Mouse (Mus musculus) MEL (cell line): ENCODE measurements around the gene Gm11627. TPM values are rescaled to one million over a fixed set of nuclear protein-coding genes. Genes with fewer than 3 reads are reported as not detected.
"Not testable (repeated sequence)": the region's sequence is repeated elsewhere in the genome, so short reads cannot be mapped to it uniquely, and the experiment has no call there.

ENCODE experiments used
- DNase-seq: peaks from one replicate; pipeline ENCODE4 v3.0.0; 2011; ENCODE audit warnings: low read depth, low spot score
- H3K27ac ChIP-seq: 2 replicates; pipeline ENCODE4 v1.5.1; 2012; ENCODE audit warnings: low read depth, mild to moderate bottlenecking, control low read depth, low read length, moderate library complexity; ENCODE audit not compliant: control insufficient read depth
- H3K27me3 ChIP-seq, 2 experiments: fragments of 150-350 bp in 1 of 2; sonication (generic) in 1 of 2; 2 replicates each; pipeline ENCODE4 v1.6.1; 2012; ENCODE audit warnings: low read length in 2 of 2, mild to moderate bottlenecking in 2 of 2, improper control_type of control experiment in 1 of 2, moderate library complexity in 1 of 2; ENCODE audit not compliant: insufficient read depth in 2 of 2, control insufficient read depth in 1 of 2
- H3K36me3 ChIP-seq, 2 experiments: 2 replicates each; pipeline ENCODE4 v1.6.1; 2012 to 2014; ENCODE audit warnings: low read length in 2 of 2, improper control_type of control experiment in 1 of 2, inconsistent platforms in 1 of 2, mild to moderate bottlenecking in 1 of 2; ENCODE audit not compliant: insufficient read depth in 2 of 2, control insufficient read depth in 1 of 2
- H3K4me1 ChIP-seq, 2 experiments: fragments of 150-350 bp in 1 of 2; sonication (generic) in 1 of 2; 2 replicates each; pipeline ENCODE4 v1.6.1; 2012; ENCODE audit warnings: low read length in 2 of 2, improper control_type of control experiment in 1 of 2, mild to moderate bottlenecking in 1 of 2; ENCODE audit not compliant: insufficient read depth in 2 of 2, control insufficient read depth in 1 of 2
- H3K4me3 ChIP-seq, 2 experiments: fragments of 150-350 bp in 1 of 2; sonication (generic) in 1 of 2; 2 replicates each; pipeline ENCODE4 v1.5.1; 2012; ENCODE audit warnings: low read depth in 2 of 2, low read length in 2 of 2, mild to moderate bottlenecking in 2 of 2, moderate library complexity in 2 of 2, control low read depth in 1 of 2, improper control_type of control experiment in 1 of 2; ENCODE audit not compliant: control insufficient read depth in 1 of 2, insufficient read depth in 1 of 2
- H3K79me2 ChIP-seq: 2 replicates; pipeline ENCODE4 v1.6.1; 2012; ENCODE audit warnings: mild to moderate bottlenecking, low read length, moderate library complexity; ENCODE audit not compliant: control insufficient read depth, poor library complexity, insufficient read depth
- H3K9ac ChIP-seq: 2 replicates; pipeline ENCODE4 v1.6.1; 2012; ENCODE audit warnings: low read depth, mild to moderate bottlenecking, control low read depth, low read length, moderate library complexity; ENCODE audit not compliant: control insufficient read depth, poor library complexity, severe bottlenecking
- H3K9me3 ChIP-seq: fragments of 150-350 bp; sonication (generic); replicated peaks from 2 replicates; pipeline ENCODE4 v1.6.1; 2012; ENCODE audit warnings: mild to moderate bottlenecking, low read length, improper control_type of control experiment, moderate library complexity; ENCODE audit not compliant: insufficient read depth
- CTCF ChIP-seq, 3 experiments: IDR thresholded peaks in 2 of 3; conservative IDR thresholded peaks in 1 of 3; 2 replicates each; pipeline ENCODE4 v1.5.1; 2011 to 2012; ENCODE audit warnings: low read length in 3 of 3, low read depth in 2 of 3, mild to moderate bottlenecking in 2 of 3, improper control_type of control experiment in 1 of 3, inconsistent platforms in 1 of 3, mixed read lengths in 1 of 3, moderate library complexity in 1 of 3; ENCODE audit not compliant: control insufficient read depth in 1 of 3, insufficient read depth in 1 of 3, poor library complexity in 1 of 3, severe bottlenecking in 1 of 3
- E2F4 ChIP-seq: IDR thresholded peaks from 2 replicates; pipeline ENCODE4 v1.6.1; 2011; ENCODE audit warnings: low read depth, low read length, improper control_type of control experiment, borderline replicate concordance
- EP300 ChIP-seq, 2 experiments: IDR thresholded peaks; 2 replicates each; pipeline ENCODE4 v1.6.1; 2011; ENCODE audit warnings: improper control_type of control experiment in 2 of 2, low read length in 2 of 2, low read depth in 1 of 2, mild to moderate bottlenecking in 1 of 2
- ETS1 ChIP-seq: IDR thresholded peaks from 2 replicates; pipeline ENCODE4 v1.6.1; 2012; ENCODE audit warnings: low read depth, mild to moderate bottlenecking, inconsistent platforms, low read length, improper control_type of control experiment, moderate library complexity
- GATA1 ChIP-seq: IDR thresholded peaks from 2 replicates; pipeline ENCODE4 v1.6.1; 2011; ENCODE audit warnings: low read depth, low read length, improper control_type of control experiment
- HCFC1 ChIP-seq: IDR thresholded peaks from 2 replicates; pipeline ENCODE4 v1.6.1; 2012; ENCODE audit warnings: low read depth, mild to moderate bottlenecking, inconsistent platforms, low read length, improper control_type of control experiment, moderate library complexity
- JUND ChIP-seq: IDR thresholded peaks from 2 replicates; pipeline ENCODE4 v1.6.1; 2011; ENCODE audit warnings: low read depth, mild to moderate bottlenecking, improper control_type of control experiment, low read length
- MAX ChIP-seq: IDR thresholded peaks from 2 replicates; pipeline ENCODE4 v1.6.1; 2011; ENCODE audit warnings: low read length, improper control_type of control experiment
- MXI1 ChIP-seq: IDR thresholded peaks from 2 replicates; pipeline ENCODE4 v1.6.1; 2011; ENCODE audit warnings: mild to moderate bottlenecking, low read depth, low read length, improper control_type of control experiment
- MYC ChIP-seq: IDR thresholded peaks from 2 replicates; pipeline ENCODE4 v1.6.1; 2011; ENCODE audit warnings: low read depth, mild to moderate bottlenecking, low read length, improper control_type of control experiment, moderate library complexity
- NELFE ChIP-seq: IDR thresholded peaks from 2 replicates; pipeline ENCODE4 v1.6.1; 2011; ENCODE audit warnings: low read depth, low read length, improper control_type of control experiment
- NRF1 ChIP-seq: IDR thresholded peaks from 2 replicates; pipeline ENCODE4 v1.6.1; 2014; ENCODE audit warnings: low read depth, mild to moderate bottlenecking, inconsistent platforms, low read length, improper control_type of control experiment, moderate library complexity; ENCODE audit not compliant: poor library complexity, insufficient read depth, severe bottlenecking
- POLR2A ChIP-seq, 2 experiments: IDR thresholded peaks; 2 replicates each; pipeline ENCODE4 v1.6.1; 2011 to 2012; ENCODE audit warnings: low read length in 2 of 2, mild to moderate bottlenecking in 2 of 2, control low read depth in 1 of 2, improper control_type of control experiment in 1 of 2, low read depth in 1 of 2, moderate library complexity in 1 of 2; ENCODE audit not compliant: control insufficient read depth in 1 of 2, insufficient read depth in 1 of 2, poor library complexity in 1 of 2
- POLR2AphosphoS2 ChIP-seq: IDR thresholded peaks from 2 replicates; pipeline ENCODE4 v1.6.1; 2011; ENCODE audit warnings: low read length, improper control_type of control experiment
- SIN3A ChIP-seq: IDR thresholded peaks from 2 replicates; pipeline ENCODE4 v1.6.1; 2012; ENCODE audit warnings: low read length, improper control_type of control experiment, inconsistent platforms
- TBP ChIP-seq: IDR thresholded peaks from 2 replicates; pipeline ENCODE4 v1.8.0; 2011; ENCODE audit warnings: low read depth, low read length, improper control_type of control experiment
- TCF12 ChIP-seq: IDR thresholded peaks from 2 replicates; pipeline ENCODE4 v1.6.1; 2014; ENCODE audit warnings: low read depth, mild to moderate bottlenecking, inconsistent platforms, low read length, improper control_type of control experiment, moderate library complexity
- ZMIZ1 ChIP-seq: IDR thresholded peaks from 2 replicates; pipeline ENCODE4 v1.6.1; 2012; ENCODE audit warnings: low read depth, mild to moderate bottlenecking, inconsistent platforms, low read length, improper control_type of control experiment, moderate library complexity
- polyA plus RNA-seq, 2 experiments: library from polyadenylated mRNA; stranded (reverse) in 1 of 2; unstranded in 1 of 2; fragments of >175 nt in 1 of 2; fragments of >200 nt in 1 of 2; gene quantifications; 2 replicates each; pipeline versions ENCODE4 v1.2.1 to v1.2.4; 2012; ENCODE audit warnings: low replicate concordance in 2 of 2, low read depth in 1 of 2; ENCODE audit not compliant: insufficient read length in 2 of 2, insufficient read depth in 1 of 2, missing spikeins in 1 of 2
- total RNA-seq: library from RNA; depleted of rRNA; stranded (reverse); fragments of 300-350 nt; gene quantifications from 2 replicates; pipeline ENCODE4 v1.2.3, GENCODE M21; 2012

Gene Gm11627
- total and polyA plus RNA-seq, 3 experiments, result 0.13 to 0.35 TPM; not detected in 1

DNA sequence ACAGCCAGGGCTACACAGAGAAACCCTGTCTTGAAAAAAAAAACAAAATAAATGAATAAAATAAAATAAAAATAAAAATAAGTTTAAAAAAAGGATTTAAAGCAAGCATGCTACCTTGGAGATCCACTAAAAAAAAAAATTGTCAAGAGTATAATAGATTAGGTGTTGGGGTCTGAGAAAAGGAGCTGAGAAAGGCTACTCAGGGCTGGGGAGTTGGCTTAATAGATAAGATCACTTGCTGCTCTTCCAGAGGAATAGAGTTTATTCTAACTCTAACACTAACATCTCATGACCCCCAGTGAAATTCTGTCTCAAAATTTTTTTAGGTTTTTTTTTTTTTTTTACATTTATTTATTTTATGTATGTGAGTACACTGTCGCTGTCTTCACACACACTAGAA is 13.0 kb downstream of the Gm11627 start:
- DNase-seq, result peak; percentile 60
- Histone ChIP-seq H3K4me3 (peak overlapping the region in 1 of 2 experiments; percentile 61; a peak in 2 of 4 replicates), H3K27me3 (no peaks in the 10 kb centered on the region), H3K9me3 (no peaks in the 10 kb centered on the region), H3K79me2 (peaks cover 2% of the 10 kb centered on the region; the same call in 1 of the 2 replicates), H3K27ac (peak overlapping the region; percentile 98), H3K36me3 (peaks cover 0 to 25% of the 10 kb centered on the region in 2 experiments; a peak in 2 of 4 replicates), H3K9ac (peak overlapping the region; percentile 84), H3K4me1 (peaks cover 15 to 21% of the 10 kb centered on the region in 2 experiments)
- peak; percentile 24; the same call in 1 of the 2 replicates for TF ChIP-seq SIN3A
- TF ChIP-seq MYC, result 0 out of 2 replicates have a peak, but pooled peaks have one; percentile 37
- 0 out of 4 replicates have a peak, but pooled peaks of 1 of the 2 experiments have one; percentile 18 for TF ChIP-seq EP300 (IDR thresholded peaks at IDR 0.05; ENCODE audit: low read depth in 1 of 2, low read length in 2 of 2)
- no peak for TF ChIP-seq E2F4
- TF ChIP-seq CTCF (IDR thresholded peaks at IDR 0.05 in 2 of 3, conservative IDR thresholded peaks at IDR 0.05 in 1 of 3; ENCODE audit: control insufficient read depth in 1 of 3, insufficient read depth in 1 of 3, low read depth in 2 of 3, low read length in 3 of 3, poor library complexity in 1 of 3, severe bottlenecking in 1 of 3), result no peak; a peak in 1 of 6 replicates
- TF ChIP-seq TBP, result no peak
- peak; percentile 66 for TF ChIP-seq GATA1
- no peak for TF ChIP-seq MAX

DNA sequence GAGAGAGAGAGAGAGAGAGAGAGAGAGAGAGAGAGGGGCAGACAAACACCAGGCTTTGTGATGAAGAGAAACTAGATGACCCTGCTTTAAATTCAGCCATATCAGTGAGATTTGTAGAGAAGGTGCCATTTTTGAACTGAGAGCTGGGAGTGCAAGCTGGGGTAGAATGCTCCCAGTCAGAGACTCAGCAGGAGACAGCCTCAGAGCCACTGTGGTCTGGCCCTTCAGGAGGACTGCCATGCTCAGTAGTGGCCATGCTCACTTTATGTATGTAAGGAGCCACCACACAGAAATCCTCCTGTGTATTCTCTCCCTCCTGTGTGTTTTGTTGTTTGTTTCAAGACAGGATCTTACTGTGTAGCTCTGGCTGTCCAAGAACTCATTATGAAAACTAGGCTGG is 13.5 kb downstream of the Gm11627 start:
- peak overlapping the region; percentile 53 to 61 for H3K4me3 ChIP-seq
- H3K9ac ChIP-seq, result peak overlapping the region; percentile 84
- peaks cover 15 to 21% of the 10 kb centered on the region in 2 experiments for H3K4me1 ChIP-seq
- peak overlapping the region; percentile 98 for H3K27ac ChIP-seq
- TF ChIP-seq POLR2A (IDR thresholded peaks at IDR 0.05; ENCODE audit: control insufficient read depth in 1 of 2, insufficient read depth in 1 of 2, low read depth in 1 of 2, low read length in 2 of 2, poor library complexity in 1 of 2) (peak in 1 of 2 experiments; percentile 5; a peak in 1 of 4 replicates), ETS1 (no peak), JUND (peak; percentile 76; the same call in 1 of the 2 replicates), MAX (peak; percentile 12; the same call in 1 of the 2 replicates)
- TF ChIP-seq, all 39 proteins: peak for 3
- Histone ChIP-seq H3K79me2 (peaks cover 2% of the 10 kb centered on the region; the same call in 1 of the 2 replicates), H3K9me3 (no peaks in the 10 kb centered on the region), H3K27me3 (no peaks in the 10 kb centered on the region), H3K36me3 (peaks cover 0 to 25% of the 10 kb centered on the region in 2 experiments; a peak in 2 of 4 replicates)
- DNase-seq, result peak; percentile 80

DNA sequence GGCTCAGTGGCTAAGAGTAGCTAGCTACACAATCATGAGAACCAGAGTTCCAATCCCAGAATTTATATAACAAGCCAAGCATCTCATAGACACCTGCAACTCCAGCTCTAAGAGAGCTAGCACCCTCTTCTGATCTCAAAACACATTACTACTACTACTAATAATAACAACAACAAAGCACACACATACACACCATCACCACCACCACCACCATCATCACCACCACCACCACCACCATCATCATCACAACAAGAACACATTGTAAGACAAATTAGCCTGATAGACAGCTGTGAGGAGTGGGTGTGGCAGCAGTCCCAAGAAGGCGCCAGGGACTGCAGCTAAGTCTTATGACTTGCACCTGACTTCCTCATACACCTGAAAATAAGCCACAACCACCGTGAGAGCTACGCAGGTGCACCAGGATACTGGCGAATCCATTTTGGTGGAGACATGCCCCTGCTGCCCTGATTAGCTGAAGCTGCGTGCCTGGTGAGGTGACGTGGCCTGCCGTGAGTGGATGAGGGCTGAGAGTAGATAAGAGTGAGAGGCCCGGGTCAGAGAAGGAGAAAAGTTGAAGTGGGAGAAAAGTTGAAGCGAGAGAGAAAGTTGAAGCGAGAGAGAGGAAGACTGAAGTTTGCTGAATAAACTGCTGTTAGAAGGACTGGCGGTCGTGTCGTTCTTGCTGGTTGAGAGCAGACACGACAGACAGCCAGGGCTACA is 14.1 kb downstream of the Gm11627 start:
- H3K79me2 ChIP-seq, H3K9me3 ChIP-seq, H3K27me3 ChIP-seq: not testable (repeated sequence)
- peak overlapping the region; percentile 98 for H3K27ac ChIP-seq
- TF ChIP-seq NRF1, result peak; percentile 42; the same call in 1 of the 2 replicates
- 0 out of 2 replicates have a peak, but pooled peaks have one; percentile 4 for TF ChIP-seq MXI1
- peak; percentile 74 for TF ChIP-seq GATA1
- peak; percentile 92 for TF ChIP-seq ZMIZ1
- TF ChIP-seq TBP, result peak; percentile 91
- peak in 1 of 2 experiments; percentile 93; a peak in 2 of 4 replicates for TF ChIP-seq POLR2A (IDR thresholded peaks at IDR 0.05; ENCODE audit: control insufficient read depth in 1 of 2, insufficient read depth in 1 of 2, low read depth in 1 of 2, low read length in 2 of 2, poor library complexity in 1 of 2)
- TF ChIP-seq HCFC1, result peak; percentile 65
- TF ChIP-seq EP300 (IDR thresholded peaks at IDR 0.05; ENCODE audit: low read depth in 1 of 2, low read length in 2 of 2), result peak in 1 of 2 experiments; percentile 35; a peak in 1 of 4 replicates
- peak; percentile 54 for TF ChIP-seq TCF12
- peak; percentile 28; the same call in 1 of the 2 replicates for TF ChIP-seq SIN3A
- TF ChIP-seq NELFE, result peak; percentile 79
- TF ChIP-seq MAX, result peak; percentile 17; the same call in 1 of the 2 replicates
- TF ChIP-seq ETS1, result peak; percentile 49; the same call in 1 of the 2 replicates
- peak; percentile 75 for TF ChIP-seq POLR2AphosphoS2
- peaks cover 0 to 25% of the 10 kb centered on the region in 2 experiments; a peak in 2 of 4 replicates for H3K36me3 ChIP-seq
- peak; percentile 85 for DNase-seq
- H3K9ac ChIP-seq, result peak overlapping the region; percentile 84
- H3K4me1 ChIP-seq, result peaks cover 15 to 21% of the 10 kb centered on the region in 2 experiments
- H3K4me3 ChIP-seq, result peak overlapping the region; percentile 53 to 61
